ENCODE assay signal across 8 mouse cellular contexts in genomic region chr5:123343707-123344627, GRCm38 (mm10). TPM values are rescaled to one million over a fixed set of nuclear protein-coding genes. Genes with fewer than 3 reads are reported as not detected.
DNase-seq lines count a peak whose midpoint lies in the region; ATAC-seq and TF ChIP-seq lines count a peak whose summit lies in the region.

Gene Bcl7a (plus strand): TSS chr5:123343834.

- WGBS in hindbrain, embryonic 10.5 days: under 1% methylated on average over 69 of the region's 69 CpGs
- WGBS in lung, embryonic 15.5 days: 1% methylated on average over 62 of the region's 69 CpGs
- under 1% methylated on average over 67 of the region's 69 CpGs for WGBS in thymus, adult 2 months

- H3K9ac ChIP-seq in lung, embryonic 15.5 days: peak within 1 kb of the TSS; percentile 94

- TF ChIP-seq POLR2A in thymus, adult 2 months (IDR thresholded peaks at IDR 0.05; ENCODE audit: control insufficient read depth, extremely low read depth, insufficient read depth, low read length, poor library complexity): peak; percentile 79

- H3K4me3 ChIP-seq in hindbrain, embryonic 10.5 days: peak within 1 kb of the TSS; percentile 89
- peak within 1 kb of the TSS; percentile 96 for H3K4me3 ChIP-seq in lung, embryonic 15.5 days
- H3K4me3 ChIP-seq in thymus, adult 2 months (ENCODE audit: control insufficient read depth, insufficient read depth, low read length): peak within 1 kb of the TSS; percentile 75

- peak within 1 kb of the TSS; percentile 81 for H3K4me2 ChIP-seq in lung, embryonic 15.5 days

- peak within 1 kb of the TSS; percentile 100 for H3K27ac ChIP-seq in hindbrain, embryonic 10.5 days
- H3K27ac ChIP-seq in lung, embryonic 15.5 days: peak within 1 kb of the TSS; percentile 99
- H3K27ac ChIP-seq in thymus, adult 2 months (ENCODE audit: control insufficient read depth, insufficient read depth, low read length): peak within 1 kb of the TSS; percentile 70

- peaks cover 40% of the 10 kb centered on the region for H3K4me1 ChIP-seq in hindbrain, embryonic 10.5 days (replicated peaks)
- H3K4me1 ChIP-seq in lung, embryonic 15.5 days: peaks cover 27% of the 10 kb centered on the region
- peaks cover 20% of the 10 kb centered on the region for H3K4me1 ChIP-seq in thymus, adult 2 months (replicated peaks; ENCODE audit: control insufficient read depth, insufficient read depth, low read length)

- TF ChIP-seq CTCF in thymus, adult 2 months (IDR thresholded peaks at IDR 0.05; ENCODE audit: borderline replicate concordance, control insufficient read depth, extremely low read depth, insufficient read depth, low read length, poor library complexity): no peak

- no peaks in the 10 kb centered on the region for H3K27me3 ChIP-seq in hindbrain, embryonic 10.5 days (ENCODE audit: insufficient read depth, poor library complexity, severe bottlenecking)
- no peaks in the 10 kb centered on the region for H3K27me3 ChIP-seq in lung, embryonic 15.5 days
- no peaks in the 10 kb centered on the region for H3K27me3 ChIP-seq in thymus, adult 2 months (ENCODE audit: control insufficient read depth, insufficient read depth, low read length)

- no peaks in the 10 kb centered on the region for H3K9me3 ChIP-seq in hindbrain, embryonic 10.5 days
- H3K9me3 ChIP-seq in lung, embryonic 15.5 days: no peaks in the 10 kb centered on the region

- peaks cover 23% of the 10 kb centered on the region for H3K36me3 ChIP-seq in hindbrain, embryonic 10.5 days
- H3K36me3 ChIP-seq in lung, embryonic 15.5 days: no peaks in the 10 kb centered on the region
- H3K36me3 ChIP-seq in thymus, adult 2 months (ENCODE audit: control insufficient read depth, insufficient read depth, low read length): no peaks in the 10 kb centered on the region

- DNase-seq in Muller cell, postnatal 12 days (ENCODE audit: inconsistent ontology term): peak; percentile 95
- peak; percentile 92 for DNase-seq in cerebellum, adult 9-10 months
- peak; percentile 80 to 96 for DNase-seq in frontal cortex, adult 2 months (ENCODE audit: extremely low spot score in 1 of 2, low spot score in 1 of 2)
- peak; percentile 92 for DNase-seq in hindbrain, embryonic 10.5 days (ENCODE audit: low spot score)
- peak; percentile 95 for DNase-seq in layer of hippocampus, adult 9-10 months (ENCODE audit: low spot score)
- peak; percentile 83 for DNase-seq in ovary, adult 18-20 months (ENCODE audit: low spot score)
- DNase-seq in thymus, adult 2 months: peak; percentile 94

- peak; percentile 88 for ATAC-seq in lung, embryonic 15.5 days (ENCODE audit: borderline replicate concordance, extremely low read depth, low FRiP score, low TSS enrichment)

RNA-seq across cellular contexts. Expression of gene Bcl7a, which starts in this region (rescaled TPM):
- 37.0 and 40.7 TPM in 2 replicates for polyA plus RNA-seq in frontal cortex, adult 2 months (2012; rRNA removed)
- polyA plus RNA-seq in hindbrain, embryonic 10.5 days (2016; fragmentation: Nextera tagmentation; extraction: Ambion mirVana): 42.9 and 48.0 TPM in 2 replicates
- polyA plus RNA-seq in lung, embryonic 15.5 days (2015; fragmentation: Nextera tagmentation; extraction: Ambion mirVana): 21.2 and 24.6 TPM in 2 replicates
- polyA plus RNA-seq in thymus, adult 2 months (2012; rRNA removed): 29.4 and 34.4 TPM in 2 replicates

Comparison
In these comparisons a context has a peak if more than half of its experiments do, and no peak if none do; other contexts are left out.
1. Peak in every context shown above with its lines: DNase-seq, ATAC-seq, H3K4me3 ChIP-seq and H3K27ac ChIP-seq.